Mouse (Mus musculus) E14TG2a.4 (cell line): Measurements from ENCODE around the gene Eif4e3.

Experiments used
- H3K27me3 ChIP-seq: 2 replicates; pipeline ENCODE4 v1.6.1; 2014; ENCODE audit warnings: low read length, control low read depth; ENCODE audit not compliant: insufficient read depth
- H3K36me3 ChIP-seq: 2 replicates; pipeline ENCODE4 v1.6.1; 2014; ENCODE audit warnings: low read length, control low read depth; ENCODE audit not compliant: insufficient read depth
- H3K4me1 ChIP-seq: replicated peaks from 2 replicates; pipeline ENCODE4 v1.6.1; 2014; ENCODE audit warnings: low read depth, low read length, control low read depth
- H3K4me3 ChIP-seq: replicated peaks from 2 replicates; pipeline ENCODE4 v1.5.1; 2014; ENCODE audit warnings: mild to moderate bottlenecking, low read length
- H3K9me3 ChIP-seq: 2 replicates; pipeline ENCODE4 v1.6.1; 2014; ENCODE audit warnings: low read length, control low read depth
- CTCF ChIP-seq: conservative IDR thresholded peaks from 2 replicates; pipeline ENCODE4 v1.5.1; 2014; ENCODE audit warnings: low read length
- NANOG ChIP-seq: IDR thresholded peaks from 2 replicates; pipeline ENCODE4 v1.6.1; 2014; ENCODE audit warnings: borderline replicate concordance, low read length, mixed read lengths
- POU5F1 ChIP-seq: IDR thresholded peaks from 2 replicates; pipeline ENCODE4 v1.6.1; 2014; ENCODE audit warnings: low read length, borderline replicate concordance

Eif4e3 gene

GRCm38 (mm10) chr6:99670481-99671119, 4.0 kb upstream of the Eif4e3 start:
- Histone ChIP-seq H3K4me3 (no peak overlapping the region), H3K36me3 (no peaks in the 10 kb centered on the region), H3K27me3 (peaks cover 31% of the 10 kb centered on the region), H3K4me1 (peaks cover 22% of the 10 kb centered on the region; the same call in 1 of the 2 replicates), H3K9me3 (no peaks in the 10 kb centered on the region)
- TF ChIP-seq CTCF (peak; percentile 42), NANOG (no peak)

GRCm38 (mm10) chr6:99669481-99670325, 3.1 kb upstream of the Eif4e3 start:
- Histone ChIP-seq H3K27me3 (peaks cover 39% of the 10 kb centered on the region), H3K4me1 (peaks cover 22% of the 10 kb centered on the region; the same call in 1 of the 2 replicates), H3K4me3 (no peak overlapping the region), H3K9me3 (no peaks in the 10 kb centered on the region), H3K36me3 (no peaks in the 10 kb centered on the region)
- TF ChIP-seq NANOG (no peak), POU5F1 (no peak), CTCF (no peak)

GRCm38 (mm10) chr6:99667290-99667689, 719 bp upstream of the Eif4e3 start:
- no peaks in the 10 kb centered on the region for H3K9me3 ChIP-seq
- no peak for TF ChIP-seq CTCF
- TF ChIP-seq POU5F1 = no peak
- no peak for TF ChIP-seq NANOG
- peaks cover 55% of the 10 kb centered on the region for H3K27me3 ChIP-seq
- H3K4me1 ChIP-seq = peaks cover 22% of the 10 kb centered on the region; the same call in 1 of the 2 replicates
- H3K4me3 ChIP-seq = no peak overlapping the region
- H3K36me3 ChIP-seq = no peaks in the 10 kb centered on the region

GRCm38 (mm10) chr6:99665457-99666317, 884 bp downstream of the Eif4e3 start:
- Histone ChIP-seq H3K36me3 (no peaks in the 10 kb centered on the region), H3K27me3 (peaks cover 55% of the 10 kb centered on the region), H3K4me1 (peaks cover 22% of the 10 kb centered on the region; the same call in 1 of the 2 replicates), H3K9me3 (no peaks in the 10 kb centered on the region), H3K4me3 (peak overlapping the region; percentile 83)
- no peak for TF ChIP-seq NANOG
- TF ChIP-seq POU5F1 = no peak

GRCm38 (mm10) chr6:99663232-99663631, 3.3 kb downstream of the Eif4e3 start:
- Histone ChIP-seq H3K9me3 (no peaks in the 10 kb centered on the region), H3K27me3 (peaks cover 48% of the 10 kb centered on the region), H3K4me3 (no peak overlapping the region), H3K36me3 (no peaks in the 10 kb centered on the region), H3K4me1 (peaks cover 13% of the 10 kb centered on the region; the same call in 1 of the 2 replicates)
- TF ChIP-seq CTCF (no peak), NANOG (no peak), POU5F1 (no peak)

GRCm38 (mm10) chr6:99660443-99660842, 6.1 kb downstream of the Eif4e3 start:
- Histone ChIP-seq H3K27me3 (peaks cover 30% of the 10 kb centered on the region), H3K9me3 (no peaks in the 10 kb centered on the region), H3K36me3 (no peaks in the 10 kb centered on the region), H3K4me3 (no peak overlapping the region), H3K4me1 (no peaks in the 10 kb centered on the region)
- TF ChIP-seq POU5F1 = no peak
- no peak for TF ChIP-seq CTCF
- TF ChIP-seq NANOG = no peak

- Histone ChIP-seq H3K4me3 (no peak overlapping the region), H3K36me3 (no peaks in the 10 kb centered on the region), H3K27me3 (peaks cover 12% of the 10 kb centered on the region), H3K9me3 (no peaks in the 10 kb centered on the region), H3K4me1 (no peaks in the 10 kb centered on the region)
- TF ChIP-seq CTCF (no peak), POU5F1 (no peak), NANOG (no peak)
Observed at GRCm38 (mm10) chr6:99658586-99658985, 8.0 kb downstream of the Eif4e3 start.

GRCm38 (mm10) chr6:99656088-99656487, 10.5 kb downstream of the Eif4e3 start:
- no peaks in the 10 kb centered on the region for H3K9me3 ChIP-seq
- H3K36me3 ChIP-seq = no peaks in the 10 kb centered on the region
- H3K27me3 ChIP-seq = peaks cover 7% of the 10 kb centered on the region
- TF ChIP-seq CTCF (no peak), NANOG (no peak), POU5F1 (no peak)
- H3K4me3 ChIP-seq = no peak overlapping the region
- H3K4me1 ChIP-seq = no peaks in the 10 kb centered on the region
